Mouse (Mus musculus): ENCODE results near the gene Rad51d. TPM values are rescaled to one million over a fixed set of nuclear protein-coding genes. Genes with fewer than 3 reads are reported as not detected.
A peak's percentile ranks its signal among the peaks of the same experiment; 100 is the strongest.
"Not testable (repeated sequence)": the region's sequence is repeated elsewhere in the genome, so short reads cannot be mapped to it uniquely, and the experiment has no call there.

Gene Rad51d
- total RNA-seq, 2 experiments from 2014 or later = 9.0 to 10.6 TPM

- no peak for DNase-seq
- intact Hi-C loops (cut with DNase I) = no loop called here
Observed at GRCm38 (mm10) chr11:82861558-82861957, 28.9 kb downstream of the Rad51d start.

DNA sequence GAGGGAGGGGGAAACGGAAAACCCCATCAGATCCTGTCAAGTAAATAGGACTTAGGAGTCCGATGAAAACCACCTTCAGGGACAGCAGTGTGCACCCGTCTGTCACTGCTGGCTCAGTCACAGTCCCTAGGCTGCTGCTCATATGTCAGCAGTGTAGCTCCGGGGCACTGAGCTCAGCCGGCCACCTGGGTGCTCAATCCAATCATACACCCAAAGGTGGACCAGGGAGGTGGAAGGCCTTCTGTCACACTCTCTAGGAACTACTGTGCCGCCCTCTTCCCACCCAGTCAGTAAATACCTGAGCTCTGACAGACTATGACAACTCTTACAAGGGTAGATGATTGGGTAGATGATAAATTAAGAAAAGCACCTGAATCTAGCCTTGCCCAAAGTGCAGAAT lies 29.7 kb downstream of the Rad51d start:
- DNase-seq = no peak
- intact Hi-C loops (cut with DNase I) = no loop called here

GRCm38 (mm10) chr11:82857307-82857848 lies 33.0 kb downstream of the Rad51d start:
- intact Hi-C loops (cut with DNase I) = no loop called here
- no peak for DNase-seq

DNA sequence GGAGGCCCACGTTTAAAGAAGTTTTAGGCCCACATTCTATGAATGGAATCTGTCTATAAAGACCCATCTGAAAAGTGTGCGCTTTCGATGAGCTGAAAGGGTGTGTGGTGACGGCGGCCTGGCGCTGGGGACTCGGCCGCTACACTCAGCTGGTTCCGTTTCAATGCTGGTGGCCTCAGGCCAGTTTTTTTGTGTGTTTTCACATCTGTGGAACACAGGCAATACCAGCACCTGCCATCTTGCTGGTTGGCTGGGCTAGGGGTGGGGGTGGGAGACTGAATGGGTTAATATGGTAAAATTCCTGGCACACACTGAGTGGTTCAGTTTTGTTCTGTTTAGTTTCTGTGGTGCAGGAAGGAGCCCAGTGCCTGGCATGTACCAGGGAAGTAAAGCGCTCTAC lies 34.4 kb downstream of the Rad51d start:
- intact Hi-C loops (cut with DNase I) = no loop called here
- DNase-seq = no peak

GRCm38 (mm10) chr11:82855327-82855973 lies 35.0 kb downstream of the Rad51d start:
- DNase-seq = no peak
- intact Hi-C loops (cut with DNase I) = no loop called here

GRCm38 (mm10) chr11:82854111-82854510 lies 36.3 kb downstream of the Rad51d start:
- no peak for DNase-seq

GRCm38 (mm10) chr11:82852958-82853357 lies 37.5 kb downstream of the Rad51d start:
- no peak for DNase-seq
- intact Hi-C loops (cut with DNase I) = no loop called here

More at GRCm38 (mm10) chr11:82854111-82854510, 36.3 kb downstream of the Rad51d start:
- intact Hi-C loops (cut with DNase I) = no loop called here

DNA sequence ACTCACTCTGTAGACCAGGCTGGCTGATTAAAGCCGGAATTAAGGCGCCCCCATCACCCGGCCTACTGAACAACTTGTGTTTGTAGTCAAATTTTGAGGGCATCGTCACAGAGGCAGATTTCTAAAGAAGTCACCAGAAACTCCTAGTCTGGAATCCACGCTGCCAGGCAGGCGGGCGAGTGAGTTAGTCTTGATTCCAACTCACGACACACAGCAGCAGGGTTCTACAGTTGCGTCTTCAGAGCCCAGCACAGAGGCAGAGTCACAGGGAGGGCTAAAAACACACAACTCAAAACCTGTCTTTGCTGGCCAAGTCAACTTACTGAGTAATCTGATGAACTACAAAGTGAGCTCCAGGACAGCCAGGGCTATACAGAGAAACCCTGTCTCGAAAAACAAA lies 37.9 kb downstream of the Rad51d start:
- DNase-seq = no peak
- intact Hi-C loops (cut with DNase I) = no loop called here

DNA sequence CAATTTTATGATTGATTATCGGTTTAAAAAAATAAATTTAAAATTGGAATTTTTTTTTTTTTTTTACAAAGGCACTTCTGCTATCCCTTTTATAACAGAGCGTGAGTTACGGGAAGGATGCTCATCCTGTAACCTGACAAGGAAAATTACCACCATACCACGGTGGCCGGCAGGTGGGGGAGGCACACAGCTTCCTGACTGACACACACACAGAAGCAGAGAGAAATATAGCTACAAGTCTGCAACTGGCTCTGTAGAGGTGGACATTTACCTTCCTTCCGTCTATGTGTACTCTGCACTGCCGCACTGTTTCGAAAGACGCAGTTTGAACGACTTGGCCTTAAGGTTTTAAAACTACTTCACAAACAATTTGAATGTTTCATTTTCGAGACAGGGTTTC lies 38.3 kb downstream of the Rad51d start:
- no peak for DNase-seq
- intact Hi-C loops (cut with DNase I) = no loop called here

DNA sequence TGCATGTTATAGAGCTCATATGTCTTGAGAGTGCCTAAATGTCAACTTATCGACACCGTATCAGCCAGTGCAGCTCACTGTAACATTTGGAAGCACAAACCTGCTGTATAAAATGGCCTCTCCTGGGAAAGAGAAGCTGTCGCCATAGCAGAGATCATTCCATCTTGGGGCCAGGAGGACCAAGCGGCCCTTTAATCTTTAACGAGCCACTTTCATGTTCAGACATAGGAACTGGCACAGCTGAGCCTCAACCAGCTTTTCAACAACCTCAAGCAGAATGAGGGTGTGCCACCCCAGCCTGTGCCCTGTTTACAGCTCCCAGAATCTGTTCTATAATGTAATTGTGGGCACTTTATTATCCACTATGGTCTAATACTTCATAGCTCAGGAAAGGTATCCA lies 40.2 kb downstream of the Rad51d start:
- no peak for DNase-seq
- intact Hi-C loops (cut with DNase I) = no loop called here

- no peak for DNase-seq
Observed at GRCm38 (mm10) chr11:82847571-82848000, 42.8 kb downstream of the Rad51d start.

GRCm38 (mm10) chr11:82846938-82847337 lies 43.5 kb downstream of the Rad51d start:
- intact Hi-C loops (cut with DNase I) = no loop called here
- DNase-seq = no peak

More at GRCm38 (mm10) chr11:82847571-82848000, 42.8 kb downstream of the Rad51d start:
- intact Hi-C loops (cut with DNase I) = no loop called here

DNA sequence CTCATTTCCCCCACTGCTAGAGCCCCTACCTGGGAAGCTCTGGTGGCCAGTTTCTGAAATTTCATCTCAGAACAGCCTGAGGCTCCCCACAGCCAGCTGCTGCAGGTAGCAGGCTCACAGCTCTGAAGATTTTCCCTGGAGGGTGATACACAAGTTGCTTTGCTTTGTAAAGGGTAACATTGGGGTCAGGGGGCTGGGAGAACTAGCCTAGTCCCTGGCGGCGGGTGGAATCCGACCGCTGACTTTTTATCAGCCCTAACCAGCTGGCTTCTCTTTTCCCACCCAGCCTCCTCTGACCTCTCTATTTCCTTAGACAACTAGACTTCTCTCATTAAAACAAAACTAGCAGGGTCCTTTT lies 44.4 kb downstream of the Rad51d start:
- no peak for DNase-seq
- intact Hi-C loops (cut with DNase I) = no loop called here

- intact Hi-C loops (cut with DNase I) = no loop called here
- DNase-seq = peak; percentile 64 to 66
Observed at GRCm38 (mm10) chr11:82845415-82846078, 44.9 kb downstream of the Rad51d start.

GRCm38 (mm10) chr11:82844771-82845414 lies 45.5 kb downstream of the Rad51d start:
- no peak for DNase-seq
- intact Hi-C loops (cut with DNase I) = no loop called here

GRCm38 (mm10) chr11:82838511-82838910 lies 51.9 kb downstream of the Rad51d start:
- DNase-seq = no peak
- intact Hi-C loops (cut with DNase I) = no loop called here

- DNase-seq = no peak
- intact Hi-C loops (cut with DNase I) = no loop called here
Observed at GRCm38 (mm10) chr11:82837848-82838247, 52.6 kb downstream of the Rad51d start.

DNA sequence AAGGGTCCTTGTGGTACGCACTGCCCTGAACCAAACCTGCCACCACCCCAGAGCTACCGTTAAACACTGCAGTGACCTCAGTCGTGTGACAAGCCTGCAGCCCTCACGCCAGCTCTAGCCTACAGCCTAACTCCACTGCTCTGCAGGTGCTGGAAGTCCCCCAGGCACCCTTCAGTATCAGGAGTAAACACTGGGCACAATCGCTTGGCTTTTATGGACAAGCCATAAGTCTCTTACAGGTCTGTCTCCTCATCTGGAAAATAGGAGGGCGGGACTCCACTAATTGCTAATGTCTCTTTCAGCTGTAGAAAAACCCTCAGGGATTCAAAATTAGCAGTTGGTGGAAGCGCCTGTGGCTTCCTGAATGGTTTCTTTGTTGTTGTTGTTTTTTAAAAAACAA lies 53.2 kb downstream of the Rad51d start:
- intact Hi-C loops (cut with DNase I) = no loop called here
- no peak for DNase-seq

- DNase-seq = no peak
- intact Hi-C loops (cut with DNase I) = no loop called here
Observed at GRCm38 (mm10) chr11:82835616-82836432, 54.6 kb downstream of the Rad51d start.

GRCm38 (mm10) chr11:82834359-82834758 lies 56.1 kb downstream of the Rad51d start:
- intact Hi-C loops (cut with DNase I) = not testable (repeated sequence)

DNA sequence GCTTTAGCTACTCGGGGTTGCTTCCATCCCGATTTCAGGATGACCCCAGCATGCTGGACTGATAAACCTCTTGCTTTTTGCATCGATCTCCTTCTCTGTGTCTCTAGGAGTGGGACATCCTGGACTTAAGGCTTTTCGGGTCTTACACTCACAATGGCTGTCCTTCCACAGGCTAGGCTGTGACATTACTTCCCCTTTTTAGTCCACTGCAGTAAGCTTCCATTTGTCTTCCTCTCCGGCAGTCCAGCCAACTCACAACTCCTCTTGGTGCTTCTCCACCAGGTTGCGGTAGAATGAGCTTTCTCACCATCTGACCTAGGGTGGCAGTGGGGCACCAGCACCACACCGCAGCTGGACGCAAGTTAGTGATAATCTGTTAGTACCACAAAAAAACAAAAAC lies 56.5 kb downstream of the Rad51d start:
- DNase-seq = no peak
- intact Hi-C loops (cut with DNase I) = no loop called here

More at GRCm38 (mm10) chr11:82834359-82834758, 56.1 kb downstream of the Rad51d start:
- DNase-seq = not testable (repeated sequence)
